Comparison of ENCODE assay signal across 16 mouse cellular contexts in genomic region chr7:79532626-79533140, GRCm38 (mm10).
DNase-seq lines count a peak whose midpoint lies in the region; ATAC-seq and TF ChIP-seq lines count a peak whose summit lies in the region.
"Had no signal": no experiment of that assay in that cellular context is flagged by ENCODE, and none has a peak within 500 bp of the region (broad histone marks: within the 10 kb centered on the region; RNA-seq: fewer than 3 reads in every experiment).

No protein-coding gene starts in this region.

- H3K4me2 ChIP-seq in forebrain, embryonic 16.5 days (ENCODE audit: low read length), result no peak overlapping the region
- no peak overlapping the region for H3K4me2 ChIP-seq in hindbrain, postnatal 0 days (ENCODE audit: low read depth, low read length)
- H3K4me2 ChIP-seq in neural tube, embryonic 14.5 days (ENCODE audit: low read depth, low read length), result no peak overlapping the region
- no peak overlapping the region for H3K4me2 ChIP-seq in stomach, postnatal 0 days (replicated peaks; ENCODE audit: low read depth)
- no peak overlapping the region for H3K4me2 ChIP-seq in kidney, embryonic 14.5 days (replicated peaks; ENCODE audit: low read depth, low read length)
- H3K4me2 ChIP-seq: heart, embryonic 12.5 days had no signal

- H3K36me3 ChIP-seq in forebrain, embryonic 16.5 days (ENCODE audit: control insufficient read depth, insufficient read depth), result peaks cover 9% of the 10 kb centered on the region; the same call in 1 of the 2 replicates
- H3K36me3 ChIP-seq in hindbrain, postnatal 0 days (ENCODE audit: insufficient read depth, low read length), result peaks cover 7% of the 10 kb centered on the region; the same call in 1 of the 2 replicates
- H3K36me3 ChIP-seq in neural tube, embryonic 14.5 days (ENCODE audit: control insufficient read depth, insufficient read depth, low read length), result peaks cover 10% of the 10 kb centered on the region; the same call in 1 of the 2 replicates
- H3K36me3 ChIP-seq in stomach, postnatal 0 days (ENCODE audit: control insufficient read depth, insufficient read depth, low read length), result no peaks in the 10 kb centered on the region
- H3K36me3 ChIP-seq in kidney, embryonic 14.5 days (ENCODE audit: control insufficient read depth, insufficient read depth, low read length), result no peaks in the 10 kb centered on the region
- H3K36me3 ChIP-seq: embryonic facial prominence, embryonic 10.5 days; heart, embryonic 12.5 days had no signal

- intact Hi-C loops in left cerebral cortex, adult 2 months (cut with DNase I), result no loop called here
- intact Hi-C loops in left cerebral cortex, postnatal 10 days (cut with DNase I), result no loop called here

- H3K9ac ChIP-seq in forebrain, embryonic 16.5 days (replicated peaks; ENCODE audit: low read depth, low read length), result peak overlapping the region; percentile 27; the same call in 1 of the 2 replicates
- H3K9ac ChIP-seq in hindbrain, postnatal 0 days (replicated peaks; ENCODE audit: low read length), result no peak overlapping the region
- no peak overlapping the region for H3K9ac ChIP-seq in neural tube, embryonic 14.5 days (replicated peaks; ENCODE audit: low read depth, low read length)
- H3K9ac ChIP-seq in stomach, postnatal 0 days (ENCODE audit: low read length), result no peak overlapping the region
- H3K9ac ChIP-seq in kidney, embryonic 14.5 days (ENCODE audit: low read depth, low read length), result no peak overlapping the region
- H3K9ac ChIP-seq: heart, embryonic 12.5 days; liver, postnatal 0 days had no signal

- no peak for TF ChIP-seq EP300 in stomach, postnatal 0 days (optimal IDR thresholded peaks at IDR 0.05)

- peak overlapping the region; percentile 77; the same call in 1 of the 2 replicates for H3K27ac ChIP-seq in left cerebral cortex, adult 2 months
- H3K27ac ChIP-seq in forebrain, embryonic 16.5 days (ENCODE audit: low read length), result peak overlapping the region; percentile 100
- peak overlapping the region; percentile 91 for H3K27ac ChIP-seq in hindbrain, postnatal 0 days
- H3K27ac ChIP-seq in neural tube, embryonic 14.5 days (ENCODE audit: low read depth, low read length), result peak overlapping the region; percentile 97
- H3K27ac ChIP-seq in stomach, postnatal 0 days (replicated peaks), result no peak overlapping the region
- no peak overlapping the region for H3K27ac ChIP-seq in kidney, embryonic 14.5 days (ENCODE audit: low read depth, low read length)

- H3K27me3 ChIP-seq in forebrain, embryonic 16.5 days (replicated peaks; ENCODE audit: control insufficient read depth, insufficient read depth, low read length), result no peaks in the 10 kb centered on the region
- 0 out of 2 replicates have a peak, but pooled peaks cover 3% of the 10 kb centered on the region for H3K27me3 ChIP-seq in hindbrain, postnatal 0 days (ENCODE audit: insufficient read depth, low read length)
- H3K27me3 ChIP-seq in neural tube, embryonic 14.5 days (ENCODE audit: control insufficient read depth, insufficient read depth, low read length), result no peaks in the 10 kb centered on the region; the same call in 1 of the 2 replicates
- peaks cover 35% of the 10 kb centered on the region for H3K27me3 ChIP-seq in stomach, postnatal 0 days (ENCODE audit: control insufficient read depth, insufficient read depth, low read length)
- peaks cover 94% of the 10 kb centered on the region for H3K27me3 ChIP-seq in kidney, embryonic 14.5 days (ENCODE audit: control insufficient read depth, insufficient read depth, low read length)

- H3K4me1 ChIP-seq in forebrain, embryonic 16.5 days (replicated peaks; ENCODE audit: control insufficient read depth, insufficient read depth, low read length), result peaks cover 76% of the 10 kb centered on the region
- H3K4me1 ChIP-seq in hindbrain, postnatal 0 days (ENCODE audit: insufficient read depth, low read length), result peaks cover 24% of the 10 kb centered on the region; the same call in 1 of the 2 replicates
- peaks cover 24% of the 10 kb centered on the region; the same call in 1 of the 2 replicates for H3K4me1 ChIP-seq in neural tube, embryonic 14.5 days (ENCODE audit: control insufficient read depth, insufficient read depth, low read length)
- H3K4me1 ChIP-seq in stomach, postnatal 0 days (replicated peaks; ENCODE audit: control insufficient read depth, insufficient read depth), result peaks cover 4% of the 10 kb centered on the region
- peaks cover 13% of the 10 kb centered on the region for H3K4me1 ChIP-seq in kidney, embryonic 14.5 days (ENCODE audit: control insufficient read depth, insufficient read depth, low read length)

- no peaks in the 10 kb centered on the region for H3K9me3 ChIP-seq in forebrain, embryonic 16.5 days (ENCODE audit: control insufficient read depth, low read length)
- H3K9me3 ChIP-seq in hindbrain, postnatal 0 days (ENCODE audit: low read length), result no peaks in the 10 kb centered on the region
- no peaks in the 10 kb centered on the region for H3K9me3 ChIP-seq in neural tube, embryonic 14.5 days (ENCODE audit: control insufficient read depth, low read length)
- no peaks in the 10 kb centered on the region for H3K9me3 ChIP-seq in stomach, postnatal 0 days (ENCODE audit: control insufficient read depth, low read length)
- H3K9me3 ChIP-seq in kidney, embryonic 14.5 days (ENCODE audit: control insufficient read depth, low read length), result no peaks in the 10 kb centered on the region
- H3K9me3 ChIP-seq: embryonic facial prominence, embryonic 10.5 days; heart, embryonic 12.5 days had no signal

- no peak for ATAC-seq in forebrain, embryonic 16.5 days
- ATAC-seq in hindbrain, postnatal 0 days, result no peak
- no peak for ATAC-seq in neural tube, embryonic 14.5 days (ENCODE audit: low read depth)
- ATAC-seq in stomach, postnatal 0 days (ENCODE audit: low FRiP score, low TSS enrichment), result no peak
- no peak for ATAC-seq in kidney, embryonic 14.5 days (ENCODE audit: low FRiP score, low TSS enrichment)
- ATAC-seq: liver, postnatal 0 days had no signal

- no peak for DNase-seq in left cerebral cortex, adult 2 months (ENCODE audit: extremely low spot score in 1 of 2, low spot score in 2 of 2)
- DNase-seq in left cerebral cortex, postnatal 10 days (ENCODE audit: extremely low spot score in 1 of 2, low spot score in 2 of 2), result no peak
- DNase-seq in hindbrain, postnatal 0 days (ENCODE audit: low spot score), result no peak
- DNase-seq in stomach, postnatal 0 days (ENCODE audit: low spot score), result no peak
- no peak for DNase-seq in adrenal gland, adult 18-20 months (ENCODE audit: low spot score in 2 of 2)
- DNase-seq: heart, postnatal 4 days; kidney, adult 11 months; kidney, postnatal 36 days; liver, postnatal 0 days; lung, postnatal 36 days had no signal

- 26% methylated on average over 5 of the region's 5 CpGs for WGBS in forebrain, embryonic 16.5 days
- WGBS in hindbrain, postnatal 0 days, result 30% methylated on average over 5 of the region's 5 CpGs
- 37% methylated on average over 5 of the region's 5 CpGs for WGBS in neural tube, embryonic 14.5 days
- WGBS in stomach, postnatal 0 days, result 47% methylated on average over 5 of the region's 5 CpGs
- 63% methylated on average over 5 of the region's 5 CpGs for WGBS in kidney, embryonic 14.5 days

- TF ChIP-seq CTCF in left cerebral cortex, adult 2 months (IDR thresholded peaks at IDR 0.05), result no peak
- no peak for TF ChIP-seq CTCF in hindbrain, postnatal 0 days (IDR thresholded peaks at IDR 0.05; ENCODE audit: low read depth)
- TF ChIP-seq CTCF in stomach, postnatal 0 days (IDR thresholded peaks at IDR 0.05; ENCODE audit: low read depth), result no peak

- no peak overlapping the region for H3K4me3 ChIP-seq in left cerebral cortex, adult 2 months
- H3K4me3 ChIP-seq in forebrain, embryonic 16.5 days (replicated peaks; ENCODE audit: low read length), result no peak overlapping the region
- no peak overlapping the region for H3K4me3 ChIP-seq in hindbrain, postnatal 0 days (ENCODE audit: low read length)
- no peak overlapping the region for H3K4me3 ChIP-seq in neural tube, embryonic 14.5 days (ENCODE audit: low read depth, low read length)
- H3K4me3 ChIP-seq in stomach, postnatal 0 days (ENCODE audit: low read depth, low read length), result no peak overlapping the region
- no peak overlapping the region for H3K4me3 ChIP-seq in kidney, embryonic 14.5 days (ENCODE audit: low read length)
- H3K4me3 ChIP-seq: embryonic facial prominence, embryonic 10.5 days; erythroblast, embryonic 14.5 days; heart, embryonic 12.5 days had no signal

Comparison
In these comparisons a context has a peak if more than half of its experiments do, and no peak if none do; other contexts are left out.
1. H3K27ac ChIP-seq: peak in left cerebral cortex, adult 2 months (single experiment), forebrain, embryonic 16.5 days (single experiment), hindbrain, postnatal 0 days (single experiment) and neural tube, embryonic 14.5 days (single experiment); none in stomach, postnatal 0 days (single experiment) and kidney, embryonic 14.5 days (single experiment).